Mouse (Mus musculus) olfactory bulb, adult 2 months (tissue): ENCODE results near the gene Utrn.

Experiments used
- CTCF ChIP-seq: fragments of 200-500 bp; IDR thresholded peaks from 2 replicates; pipeline ENCODE4 v1.5.1; 2012; ENCODE audit warnings: low read depth, mild to moderate bottlenecking, low read length, moderate library complexity; ENCODE audit not compliant: insufficient read depth
- POLR2A ChIP-seq: fragments of 200-500 bp; IDR thresholded peaks from 2 replicates; pipeline ENCODE4 v1.6.1; 2012; ENCODE audit warnings: mild to moderate bottlenecking, low read depth, low read length, moderate library complexity; ENCODE audit not compliant: insufficient read depth

DNA sequence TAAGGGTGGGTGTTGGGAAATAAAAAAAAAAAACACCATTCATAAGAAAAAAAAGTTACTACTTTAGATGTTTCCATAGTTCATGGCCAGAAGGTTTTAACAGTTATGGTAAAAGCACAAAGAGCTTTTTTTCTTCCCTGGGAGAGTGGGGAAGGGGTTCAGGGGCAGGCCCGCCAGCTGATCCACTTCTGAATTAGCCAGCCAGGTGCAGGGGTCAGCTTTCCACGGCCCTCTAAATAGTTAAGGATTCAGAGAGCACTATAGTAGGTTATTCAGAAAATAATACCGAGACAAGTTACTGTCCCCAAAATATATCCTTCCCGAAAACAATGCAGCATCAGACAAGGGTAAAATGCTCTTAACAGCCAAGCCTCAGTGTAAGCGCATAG is 316.3 kb downstream of the Utrn start:
- TF ChIP-seq CTCF (no peak), POLR2A (no peak)
